Mouse (Mus musculus) cerebellum, postnatal 14 days (tissue): Measurements from ENCODE around the gene Cdk15.
A peak's percentile ranks its signal among the peaks of the same experiment; 100 is the strongest.

ENCODE experiments used
- DNase-seq, 2 experiments: peaks; one replicate each; pipeline ENCODE4 v3.0.0; 2021; ENCODE audit warnings: mixed read lengths in 2 of 2

Cdk15 gene

DNA sequence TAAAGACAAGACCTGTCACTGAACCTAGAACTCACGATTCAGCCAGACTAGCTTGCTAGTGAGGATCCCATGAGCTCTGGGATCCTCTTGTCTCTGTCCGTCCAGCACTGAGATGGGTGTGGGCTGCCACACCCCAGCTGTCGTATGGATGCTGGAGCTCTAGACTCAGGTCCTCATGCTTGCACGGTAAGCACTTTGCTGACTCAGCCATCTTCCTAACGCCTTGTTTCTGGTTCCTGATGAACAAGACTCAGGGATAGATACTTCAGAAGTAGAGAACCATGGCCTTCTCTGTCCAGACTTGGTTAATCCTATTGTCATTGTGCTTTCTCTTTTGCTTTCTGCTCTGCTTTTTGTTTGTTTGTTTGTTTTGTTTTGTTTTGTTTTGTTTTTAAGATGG lies 29.2 kb downstream of the Cdk15 start:
- no peak for DNase-seq

DNA sequence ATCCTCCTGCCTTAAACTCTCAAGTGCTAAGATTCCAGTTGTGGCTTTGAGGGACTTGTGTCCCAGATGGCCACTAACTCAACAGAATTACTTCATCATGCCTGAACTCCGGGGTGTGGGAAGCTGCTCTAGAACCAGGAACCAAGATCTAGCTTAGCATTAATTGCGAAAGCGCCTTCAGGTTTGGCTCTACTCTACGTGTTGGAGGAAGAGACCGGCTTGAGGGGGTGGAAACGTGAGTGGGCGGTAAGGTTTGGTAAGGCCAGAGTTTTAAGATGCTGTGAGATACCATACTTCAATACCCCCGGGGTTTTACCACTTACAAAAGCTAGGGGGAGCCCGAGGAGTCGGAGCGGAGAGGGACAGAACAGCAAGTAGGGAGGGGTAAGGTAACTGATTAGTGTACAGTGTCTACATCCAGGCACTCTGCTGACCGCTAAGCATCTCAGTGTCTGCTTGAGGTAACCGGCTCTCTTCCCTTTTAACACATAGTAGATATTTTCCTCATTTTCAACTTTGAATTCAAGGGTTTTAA lies 29.7 kb downstream of the Cdk15 start:
- no peak for DNase-seq

DNA sequence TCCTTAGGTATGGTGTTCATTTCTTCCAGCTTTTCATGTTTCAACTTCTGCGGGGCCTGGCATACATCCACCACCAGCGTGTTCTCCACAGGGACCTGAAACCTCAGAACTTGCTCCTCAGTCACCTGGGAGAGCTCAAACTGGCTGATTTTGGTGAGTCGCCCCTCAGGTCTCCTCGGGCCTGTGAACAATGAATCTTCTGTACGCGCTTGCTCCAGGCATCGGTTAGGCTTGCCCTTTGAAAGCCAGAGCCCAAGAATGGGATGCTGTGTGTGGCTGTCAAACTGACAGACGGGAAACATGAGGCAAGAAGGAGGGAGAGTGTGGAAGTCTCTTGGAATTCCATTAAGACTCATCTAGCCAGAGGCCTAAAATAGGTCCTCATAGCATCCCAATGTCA lies 31.0 kb downstream of the Cdk15 start:
- no peak for DNase-seq

DNA sequence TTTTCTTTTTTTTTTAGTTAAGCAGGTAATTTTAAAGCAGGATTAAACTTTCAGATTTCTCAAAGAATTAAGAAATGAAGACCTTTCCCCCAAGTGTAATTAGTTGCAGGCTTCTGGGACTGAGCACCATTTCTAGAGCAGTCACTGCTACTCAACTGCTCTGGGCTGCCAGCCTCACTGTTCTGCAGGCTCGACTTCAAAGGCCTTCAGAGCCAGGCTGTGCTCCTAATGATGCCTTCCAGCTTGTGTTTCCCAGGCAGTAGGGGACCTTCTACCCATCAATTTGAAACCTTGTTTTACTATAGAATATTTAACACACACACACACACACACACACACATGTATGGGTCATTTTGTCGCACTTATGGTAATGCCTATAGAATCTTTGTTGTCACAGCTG lies 34.9 kb downstream of the Cdk15 start:
- no peak for DNase-seq

DNA sequence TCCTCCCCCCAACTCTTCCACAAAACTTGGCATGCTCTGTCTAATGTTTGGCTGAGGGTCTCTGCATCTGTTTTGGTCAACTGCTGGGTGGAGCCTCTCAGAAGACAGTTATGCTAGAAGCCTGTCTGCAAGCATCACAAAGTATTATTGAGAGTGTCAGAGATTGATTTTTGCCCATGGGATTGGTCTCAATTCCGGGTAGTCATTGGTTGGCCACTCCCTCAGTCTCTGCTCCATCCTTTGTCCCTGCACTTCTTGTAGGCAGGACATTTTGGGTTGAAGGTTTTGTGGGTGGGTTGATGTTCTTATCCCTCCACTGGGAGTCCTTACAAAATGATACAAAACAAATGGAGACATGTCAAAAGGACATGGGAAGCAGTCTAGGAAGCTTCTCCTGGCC lies 39.1 kb downstream of the Cdk15 start:
- no peak for DNase-seq

DNA sequence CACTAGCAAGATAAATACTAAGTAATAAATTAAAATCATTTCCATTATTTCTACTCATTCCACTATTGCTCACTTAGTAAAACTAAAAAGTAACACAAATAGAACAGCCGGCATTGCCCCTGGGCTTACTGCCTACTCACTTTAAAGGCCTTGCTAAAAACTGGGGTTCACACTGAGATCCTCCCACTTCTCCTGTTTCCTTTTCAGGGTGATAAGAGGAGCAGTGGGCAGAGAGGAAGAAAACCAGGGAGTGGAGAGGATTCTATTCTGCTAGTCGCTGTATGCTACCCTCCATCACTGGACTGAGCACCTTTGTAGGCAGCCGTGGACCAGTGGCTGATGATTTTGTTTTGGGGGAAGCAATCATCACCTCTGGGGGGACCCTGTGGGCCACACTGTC lies 40.5 kb downstream of the Cdk15 start:
- DNase-seq = no peak

DNA sequence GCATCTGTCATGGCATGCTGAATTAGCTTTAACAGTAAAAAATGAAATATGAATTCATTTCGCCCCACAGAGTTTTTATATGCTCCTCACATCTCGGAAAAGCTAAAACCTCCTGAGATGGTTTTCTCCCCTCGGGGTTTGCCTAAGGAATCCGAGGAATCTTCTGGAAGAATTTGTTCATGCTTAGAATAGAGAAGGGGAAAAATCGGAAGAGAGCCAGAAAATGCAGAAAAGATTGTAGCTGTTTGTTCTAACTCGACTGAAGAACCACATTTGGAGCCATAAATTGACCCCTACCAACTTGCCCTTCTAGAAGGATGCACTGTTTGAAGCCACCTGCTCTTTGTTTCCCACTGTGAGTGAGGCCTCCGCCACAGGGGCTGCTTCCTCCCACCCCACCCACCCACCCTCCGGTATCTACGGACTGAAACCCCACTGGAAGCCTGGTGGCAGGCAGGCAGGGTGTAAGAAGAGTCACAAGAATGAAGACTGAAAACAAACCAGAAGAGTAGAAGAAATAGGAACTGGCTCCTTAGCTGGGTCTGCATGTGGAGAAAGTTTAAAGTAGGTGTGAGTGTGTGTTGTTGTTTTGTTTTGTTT lies 41.9 kb downstream of the Cdk15 start:
- no peak for DNase-seq

DNA sequence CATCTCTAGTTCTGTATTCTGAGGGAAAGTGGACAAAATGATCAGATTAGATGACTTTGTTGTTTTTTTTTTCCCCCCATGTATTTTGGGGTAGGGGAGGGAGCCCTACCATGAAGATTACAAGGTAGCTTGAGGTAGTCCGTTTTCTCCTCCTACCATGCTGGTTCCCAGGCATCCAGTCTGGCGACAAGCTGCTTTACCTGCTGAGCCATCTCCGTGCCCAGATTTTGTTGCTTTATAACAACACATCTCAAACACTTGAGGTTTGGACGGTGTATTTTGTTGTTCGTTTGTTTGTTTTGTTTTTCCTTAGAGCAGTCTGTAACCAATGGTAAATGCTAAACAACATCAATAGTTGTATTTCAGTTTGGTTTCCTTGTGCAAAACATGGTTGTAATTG lies 50.6 kb downstream of the Cdk15 start:
- peak; percentile 41 to 59 for DNase-seq

DNA sequence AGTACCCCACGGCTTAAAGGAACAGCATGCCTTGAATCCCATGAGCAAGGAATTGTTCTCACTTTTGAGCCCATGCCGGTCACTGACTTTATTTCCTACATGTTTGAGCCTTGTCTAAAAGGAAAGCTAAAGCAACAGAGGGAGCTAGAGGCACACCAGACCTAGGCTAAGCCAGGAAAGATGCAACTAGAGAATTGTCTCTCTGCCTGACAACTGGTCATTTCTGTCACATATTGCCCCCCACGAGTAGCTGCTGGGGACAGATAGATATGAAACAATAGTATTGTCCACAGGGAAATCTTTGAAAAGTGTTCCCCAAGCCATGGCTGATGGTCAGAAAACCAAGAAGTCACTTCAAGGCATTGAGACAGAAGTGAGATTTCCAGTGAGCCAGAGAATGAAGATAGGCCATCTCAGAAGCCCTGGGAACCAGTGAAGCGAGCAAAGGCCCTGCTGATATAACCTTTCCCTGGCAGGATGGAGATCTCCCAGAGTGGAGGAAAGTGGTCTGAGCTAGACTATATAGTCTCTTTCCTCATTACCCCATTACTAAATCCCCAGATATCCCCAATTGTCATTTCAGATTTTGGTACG lies 54.7 kb downstream of the Cdk15 start:
- peak; percentile 38 to 62 for DNase-seq

DNA sequence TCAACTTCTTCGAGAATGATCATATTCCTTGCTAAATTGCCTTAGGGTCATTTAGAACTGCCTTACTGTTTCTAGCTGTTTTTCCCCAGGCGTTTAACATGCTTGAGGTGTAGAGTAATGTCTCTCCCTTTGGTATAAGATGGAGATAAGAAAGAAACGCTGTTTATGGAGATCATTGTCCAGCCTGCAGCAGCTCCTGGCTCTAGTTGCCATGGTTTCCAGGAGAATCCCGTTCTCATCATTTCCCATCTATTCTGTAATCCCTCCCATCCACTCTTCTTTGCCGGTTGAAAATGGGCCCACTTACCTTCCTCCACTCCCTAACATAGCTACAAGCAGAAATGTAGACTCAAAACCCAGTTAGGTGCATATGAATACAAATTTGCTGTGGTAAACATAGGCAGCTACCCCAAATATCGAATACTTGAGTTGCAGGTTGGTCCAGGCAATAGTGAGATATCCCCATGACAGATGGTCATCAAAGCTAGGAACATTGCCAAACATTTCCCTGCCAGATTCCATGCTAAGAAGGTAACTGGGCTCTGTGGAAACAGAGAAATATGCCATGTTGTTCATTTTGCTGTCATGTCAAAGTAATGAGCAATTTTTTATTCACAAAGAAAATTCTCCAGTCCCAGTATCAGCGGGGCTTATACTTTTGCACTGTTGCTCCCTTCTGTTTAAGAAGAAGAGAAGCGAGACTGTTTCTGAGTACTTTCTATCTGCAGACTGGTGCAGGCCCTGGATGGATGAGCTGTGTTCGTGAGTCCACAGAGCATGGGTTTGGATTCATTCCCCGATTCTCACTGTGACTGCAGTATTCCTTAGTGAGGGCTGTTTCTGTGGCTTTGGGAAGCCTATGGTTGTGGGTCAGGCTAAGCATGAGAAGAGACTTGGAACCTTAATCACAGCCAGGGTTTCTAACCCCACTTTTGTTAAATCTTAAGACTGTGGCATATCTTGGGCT lies 55.8 kb downstream of the Cdk15 start:
- DNase-seq = peak; percentile 92 to 97

DNA sequence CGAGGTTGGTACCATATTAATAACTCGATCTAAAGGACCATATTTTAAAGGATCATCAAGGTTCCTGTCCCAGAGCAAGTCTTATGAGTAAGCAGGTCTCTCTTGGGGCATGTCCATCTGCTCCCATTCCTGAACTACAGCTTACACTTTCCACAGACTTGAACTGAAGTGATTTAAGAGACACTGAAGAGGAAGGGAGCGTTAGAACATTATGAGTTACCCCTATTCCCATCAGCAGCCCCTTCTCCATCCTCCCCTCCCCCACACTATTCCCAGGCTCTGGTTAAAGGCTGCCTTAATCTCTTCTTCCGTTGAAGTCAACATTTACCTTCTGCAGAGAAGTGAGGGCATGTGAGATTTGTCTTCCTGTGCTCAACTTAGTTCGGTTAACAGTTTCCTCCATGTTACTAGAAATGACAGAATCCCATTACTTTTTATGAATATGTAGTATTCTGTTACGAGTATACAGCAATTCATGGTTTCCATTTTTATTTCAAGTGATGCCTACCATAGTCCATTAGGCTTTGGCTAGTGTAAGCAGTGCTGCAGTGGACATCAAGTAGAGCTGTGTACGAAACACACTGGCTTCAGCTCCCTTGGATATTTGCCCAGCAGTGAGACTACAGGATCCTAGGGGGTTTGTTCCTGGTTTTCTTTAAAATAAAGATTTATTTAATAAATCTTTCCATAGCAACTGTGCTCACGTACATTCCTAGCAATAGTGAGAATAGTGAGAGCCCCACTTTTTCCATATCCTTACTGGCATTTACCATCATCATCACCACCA lies 56.6 kb downstream of the Cdk15 start:
- DNase-seq = peak; percentile 48 to 49

DNA sequence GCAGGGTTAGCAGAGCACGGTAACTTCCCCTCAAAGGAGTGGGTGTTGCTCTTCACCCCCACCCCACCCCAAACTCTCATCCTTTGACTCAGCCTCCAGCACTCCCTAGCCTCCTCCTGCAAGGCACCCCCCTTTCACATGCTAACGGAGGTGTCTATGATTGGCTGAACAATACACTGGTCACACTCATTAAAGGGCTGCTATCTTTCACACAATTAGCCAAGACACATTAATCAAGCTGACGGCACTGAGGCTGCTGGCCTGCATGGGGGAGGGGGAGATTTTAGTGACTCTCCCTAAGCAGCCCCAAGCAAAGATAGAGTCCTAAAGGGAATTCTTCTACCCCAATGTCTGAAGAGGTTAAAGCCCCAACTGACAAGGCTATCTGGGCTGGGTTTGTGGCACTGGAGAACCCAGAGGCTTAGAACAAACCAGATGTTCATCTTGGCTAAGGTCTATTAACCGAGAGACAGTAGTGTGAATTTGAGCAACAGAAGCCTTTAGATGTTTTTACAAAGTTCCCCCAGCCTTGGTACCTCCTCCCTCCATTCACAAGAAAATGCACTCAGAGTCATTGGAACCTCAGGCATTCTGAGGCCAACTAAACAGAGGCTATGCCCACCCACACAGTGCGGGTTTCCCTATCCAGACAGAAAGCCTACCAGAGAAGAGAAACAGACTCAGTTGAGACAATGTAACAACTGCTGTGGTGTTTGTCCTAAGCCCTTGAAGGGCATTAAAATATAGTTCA lies 58.5 kb downstream of the Cdk15 start:
- peak; percentile 39 to 48 for DNase-seq

DNA sequence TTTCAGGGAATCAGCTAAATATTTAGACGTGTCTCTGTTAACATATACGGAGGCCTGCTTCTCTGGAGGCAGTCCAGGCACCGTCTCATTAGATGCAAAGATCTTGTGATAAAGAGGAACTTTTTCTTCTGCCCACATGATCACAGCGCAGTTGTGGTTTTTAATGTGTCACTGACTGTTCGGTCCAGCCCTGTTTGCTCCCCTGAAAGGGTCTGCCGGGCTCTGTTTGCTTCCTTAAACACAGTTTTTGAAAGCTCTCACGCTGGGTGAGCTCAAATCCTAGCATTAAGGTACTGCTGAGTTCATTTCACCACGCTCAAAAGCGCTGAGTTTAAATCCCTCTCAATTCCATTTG lies 59.3 kb downstream of the Cdk15 start:
- peak; percentile 32 to 47 for DNase-seq

DNA sequence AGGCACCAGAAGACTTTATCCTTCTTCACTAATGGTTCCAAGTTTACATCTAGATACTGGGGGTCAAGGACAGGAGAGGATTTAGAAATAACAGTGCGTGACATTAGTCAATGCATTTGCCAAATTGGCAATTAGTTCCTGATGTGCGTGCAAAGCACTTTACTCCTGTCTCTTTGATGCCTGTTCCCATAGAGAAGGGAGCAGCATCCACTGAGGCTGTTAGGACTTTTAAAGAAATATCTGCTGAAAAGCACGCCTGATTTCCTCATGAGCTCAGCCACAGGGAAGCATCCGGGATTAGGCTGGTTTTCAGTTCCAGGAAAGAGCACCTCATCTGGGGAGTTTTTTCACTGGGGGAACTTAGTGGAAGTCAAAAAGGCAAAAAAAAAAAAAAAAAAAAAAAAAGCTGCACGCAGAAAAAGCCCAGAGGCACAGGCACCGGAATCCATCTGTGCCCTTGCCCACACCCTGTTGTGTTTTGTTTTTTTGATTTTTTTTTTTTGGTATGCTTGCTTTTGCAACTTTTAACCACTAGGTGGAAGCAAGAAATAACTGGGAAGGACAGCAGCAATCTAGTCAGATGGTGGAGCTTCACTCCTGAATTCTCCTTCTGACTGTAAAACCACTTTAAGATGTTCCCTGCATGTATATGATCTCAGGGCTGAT lies 59.8 kb downstream of the Cdk15 start:
- DNase-seq = peak; percentile 51 to 73

DNA sequence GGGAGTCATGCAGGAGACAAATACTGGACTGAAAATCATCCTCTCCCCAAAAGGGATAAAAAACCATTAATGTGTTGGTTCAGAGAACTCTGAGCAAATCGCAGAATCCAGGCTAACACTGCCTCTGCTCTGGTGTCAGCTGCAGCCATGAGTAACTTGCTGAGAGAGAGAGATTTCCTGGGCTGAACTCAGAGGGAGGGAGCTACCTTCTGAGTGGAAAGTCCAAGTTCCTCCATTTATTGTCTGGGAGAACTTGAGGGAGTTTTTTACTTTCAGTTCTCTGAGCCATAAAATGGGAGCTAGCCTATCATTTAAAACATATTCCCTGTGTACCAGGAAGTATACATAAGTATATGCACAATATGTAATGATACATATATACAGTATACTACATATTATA lies 60.7 kb downstream of the Cdk15 start:
- no peak for DNase-seq

DNA sequence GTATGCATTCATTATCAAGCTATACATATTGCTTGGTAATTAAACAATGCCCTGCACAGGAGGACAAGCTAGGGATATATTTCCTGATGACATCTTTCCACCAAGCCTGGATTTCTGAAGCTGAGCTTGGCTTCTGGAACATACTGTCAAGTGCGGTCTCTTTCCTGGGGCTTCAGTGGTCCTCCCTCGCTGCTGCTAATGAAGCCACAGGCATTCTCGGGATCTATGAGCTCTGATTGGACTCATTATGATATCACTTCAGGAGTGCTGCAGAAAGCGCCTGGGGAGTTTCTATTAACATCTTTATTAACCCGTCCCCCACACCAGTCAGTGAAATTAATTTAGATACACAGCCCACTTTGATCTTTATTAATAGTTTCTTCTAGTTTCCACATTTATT lies 62.2 kb downstream of the Cdk15 start:
- DNase-seq = no peak

DNA sequence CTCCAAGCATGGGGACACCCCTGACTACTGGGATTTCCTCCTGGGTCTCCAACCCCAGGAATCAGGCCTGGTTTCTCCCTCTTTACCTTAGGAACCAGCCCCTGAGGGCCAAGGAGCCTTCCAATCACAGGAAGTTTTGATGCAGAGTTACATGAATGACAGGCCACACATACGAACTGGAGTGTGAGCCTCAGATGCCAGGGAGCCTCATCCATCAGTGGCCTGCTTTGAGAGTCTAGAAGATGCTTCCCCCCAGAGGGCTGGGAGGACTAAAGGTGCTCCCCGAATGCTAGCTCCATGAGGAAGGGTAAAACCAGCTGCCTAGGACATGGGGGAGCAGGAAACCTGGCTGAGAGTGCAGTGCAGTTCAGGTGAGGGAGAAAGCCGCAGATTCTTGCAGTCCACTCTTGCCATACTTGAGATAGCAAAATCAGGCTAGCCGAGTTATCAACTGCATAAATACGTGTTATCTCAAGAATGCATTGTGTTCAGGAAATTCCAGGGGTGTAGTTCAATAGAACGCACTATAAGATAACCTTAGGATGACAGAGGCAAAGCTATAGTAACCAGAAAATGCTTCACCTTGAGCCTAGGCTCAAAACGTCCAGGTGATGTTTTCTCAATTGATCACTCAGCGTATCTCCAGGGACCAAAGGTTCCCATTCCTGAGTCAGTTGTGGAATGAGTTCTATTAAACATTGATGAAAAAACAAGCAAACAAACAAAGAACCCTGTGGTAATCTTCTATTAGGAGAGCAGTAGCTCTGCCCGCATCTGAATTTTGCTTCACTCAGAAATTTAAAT lies 64.6 kb downstream of the Cdk15 start:
- no peak for DNase-seq

DNA sequence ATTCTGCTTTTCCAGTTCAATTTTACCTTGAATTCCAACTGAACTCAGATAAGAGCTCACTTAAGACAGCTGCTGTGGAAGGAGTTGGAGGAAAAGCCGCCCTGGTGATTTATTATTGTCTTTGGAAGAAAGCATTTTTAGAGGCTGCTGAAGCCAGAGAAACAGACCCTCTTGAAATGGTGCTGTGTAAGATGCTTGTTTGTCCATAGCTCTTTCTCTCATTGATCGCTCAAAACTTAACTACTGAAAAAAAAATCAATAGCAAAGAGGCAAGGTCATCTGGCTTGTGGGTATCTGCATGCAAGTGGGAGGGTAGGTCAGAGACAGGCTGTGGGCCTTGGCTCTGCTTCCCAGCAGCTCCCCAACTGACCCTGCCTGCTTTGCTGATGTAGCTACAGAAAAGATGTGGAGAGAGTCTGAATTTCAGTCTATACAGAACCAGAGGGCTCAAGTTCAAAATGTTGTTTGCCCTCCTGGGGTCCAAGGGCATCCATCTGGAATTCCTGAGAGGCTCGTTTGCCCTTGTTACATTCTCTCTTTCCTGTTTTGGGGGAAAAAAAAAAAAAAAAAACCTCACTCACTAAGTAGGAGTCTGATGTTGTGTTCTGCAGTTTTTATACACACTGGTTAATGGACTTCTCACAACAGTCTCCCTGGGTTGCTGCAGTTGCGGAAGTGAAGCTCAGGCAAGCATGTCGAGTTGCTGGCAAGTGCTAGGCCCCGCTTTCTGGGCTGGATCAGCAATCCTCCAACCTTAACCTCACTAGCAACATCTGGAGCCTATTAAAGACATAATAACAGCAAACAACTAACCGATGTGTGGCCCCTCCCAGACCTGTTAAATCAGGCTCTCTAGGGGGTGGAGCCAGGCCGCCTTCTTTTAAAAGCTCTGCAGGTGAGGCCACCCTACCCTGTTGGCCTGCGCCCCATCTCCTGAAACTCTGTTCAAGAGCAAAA lies 65.5 kb downstream of the Cdk15 start:
- no peak for DNase-seq

DNA sequence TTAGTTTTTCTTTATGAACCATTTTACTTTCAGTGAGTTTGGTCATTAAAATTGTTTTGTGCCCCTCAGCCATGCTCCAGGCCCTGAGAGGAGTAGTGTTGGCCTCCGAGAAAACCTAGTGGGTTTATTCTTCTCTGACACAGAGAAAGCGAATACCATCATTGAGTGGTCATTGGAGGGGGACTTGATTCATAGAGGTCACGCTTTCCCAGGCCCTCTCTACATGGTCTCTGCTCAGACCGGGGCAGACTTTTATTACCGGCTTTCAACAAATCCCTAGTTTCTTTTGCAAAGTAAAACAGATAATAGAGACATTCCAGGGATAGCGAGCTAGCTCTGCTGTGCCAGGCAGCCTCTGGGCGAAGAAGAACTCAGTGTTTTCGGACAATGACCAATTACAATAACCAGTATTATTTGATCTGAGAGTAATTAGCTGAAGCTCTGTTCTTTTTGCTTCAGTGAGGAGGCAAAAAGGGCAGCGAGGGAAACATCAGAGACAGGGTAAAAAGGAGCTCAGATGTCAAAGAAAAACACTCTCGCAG lies 70.2 kb downstream of the Cdk15 start:
- DNase-seq = no peak
